Mouse (Mus musculus) frontal cortex, adult 2 months (tissue): ENCODE data around the gene Yju2. TPM values are rescaled to one million over a fixed set of nuclear protein-coding genes. Genes with fewer than 3 reads are reported as not detected.
A peak's percentile ranks its signal among the peaks of the same experiment; 100 is the strongest.

Experiments
- DNase-seq, 2 experiments: peaks; one replicate each; pipeline ENCODE4 v3.0.0; 2022; ENCODE audit warnings: low spot score in 1 of 2; ENCODE audit errors: extremely low spot score in 1 of 2
- polyA plus RNA-seq: library from polyadenylated mRNA; depleted of rRNA; stranded (reverse); fragments of >200 nt; gene quantifications from 2 replicates; pipeline ENCODE4 v1.2.3, GENCODE M21; 2012

The Yju2 gene
- polyA plus RNA-seq, 1 experiment: 12.3 TPM

- DNase-seq: no peak
Observed at GRCm38 (mm10) chr17:55959946-55960740, 1.2 kb downstream of the Yju2 start.

- DNase-seq: no peak
Observed at GRCm38 (mm10) chr17:55960791-55961190, 1.9 kb downstream of the Yju2 start.

- DNase-seq: no peak
Observed at GRCm38 (mm10) chr17:55961631-55962030, 2.7 kb downstream of the Yju2 start.

GRCm38 (mm10) chr17:55963171-55963570, 4.3 kb downstream of the Yju2 start:
- DNase-seq: no peak

GRCm38 (mm10) chr17:55964496-55964895, 5.6 kb downstream of the Yju2 start:
- DNase-seq: no peak

- no peak for DNase-seq
Observed at GRCm38 (mm10) chr17:55964996-55965395, 6.1 kb downstream of the Yju2 start.

GRCm38 (mm10) chr17:55967186-55967585, 8.3 kb downstream of the Yju2 start:
- DNase-seq: no peak

- DNase-seq: no peak
Observed at GRCm38 (mm10) chr17:55968210-55968609, 9.3 kb downstream of the Yju2 start.

GRCm38 (mm10) chr17:55969560-55969959, 10.7 kb downstream of the Yju2 start:
- peak in 1 of 2 experiments; percentile 46 for DNase-seq

GRCm38 (mm10) chr17:55969966-55970891, 11.3 kb downstream of the Yju2 start, which contains the start of gene Shd:
Gene Shd, plus strand, starts transcription at chr17:55970467.
- peak in 1 of 2 experiments; percentile 38 for DNase-seq

GRCm38 (mm10) chr17:55971453-55971852, 12.6 kb downstream of the Yju2 start:
- no peak for DNase-seq

- peak in 1 of 2 experiments; percentile 81 for DNase-seq
Observed at GRCm38 (mm10) chr17:55976255-55976862, 17.5 kb downstream of the Yju2 start.

- DNase-seq: no peak
Observed at GRCm38 (mm10) chr17:55977301-55977700, 18.4 kb downstream of the Yju2 start.

- DNase-seq: peak in 1 of 2 experiments; percentile 91
Observed at GRCm38 (mm10) chr17:55986030-55986961, 27.4 kb downstream of the Yju2 start, which contains the start of gene Fsd1. Gene Fsd1, plus strand, starts transcription at chr17:55986509.

- DNase-seq: no peak
Observed at GRCm38 (mm10) chr17:55990278-55990898, 31.5 kb downstream of the Yju2 start.

GRCm38 (mm10) chr17:55996007-55996406, 37.1 kb downstream of the Yju2 start:
- DNase-seq: no peak

- DNase-seq: no peak
Observed at GRCm38 (mm10) chr17:55999794-56000499, 41.0 kb downstream of the Yju2 start.

GRCm38 (mm10) chr17:56003000-56003399, 44.1 kb downstream of the Yju2 start:
- no peak for DNase-seq
